Mouse (Mus musculus) telencephalon, adult 2 months (tissue): ENCODE data around the gene Rpl27.
"Not testable (repeated sequence)": the region's sequence is repeated elsewhere in the genome, so short reads cannot be mapped to it uniquely, and the experiment has no call there.

Source experiments
- DNase-seq: peaks from one replicate; pipeline ENCODE4 v3.0.0-alpha.2; 2011; ENCODE audit warnings: low read depth, low spot score

Gene Rpl27

DNA sequence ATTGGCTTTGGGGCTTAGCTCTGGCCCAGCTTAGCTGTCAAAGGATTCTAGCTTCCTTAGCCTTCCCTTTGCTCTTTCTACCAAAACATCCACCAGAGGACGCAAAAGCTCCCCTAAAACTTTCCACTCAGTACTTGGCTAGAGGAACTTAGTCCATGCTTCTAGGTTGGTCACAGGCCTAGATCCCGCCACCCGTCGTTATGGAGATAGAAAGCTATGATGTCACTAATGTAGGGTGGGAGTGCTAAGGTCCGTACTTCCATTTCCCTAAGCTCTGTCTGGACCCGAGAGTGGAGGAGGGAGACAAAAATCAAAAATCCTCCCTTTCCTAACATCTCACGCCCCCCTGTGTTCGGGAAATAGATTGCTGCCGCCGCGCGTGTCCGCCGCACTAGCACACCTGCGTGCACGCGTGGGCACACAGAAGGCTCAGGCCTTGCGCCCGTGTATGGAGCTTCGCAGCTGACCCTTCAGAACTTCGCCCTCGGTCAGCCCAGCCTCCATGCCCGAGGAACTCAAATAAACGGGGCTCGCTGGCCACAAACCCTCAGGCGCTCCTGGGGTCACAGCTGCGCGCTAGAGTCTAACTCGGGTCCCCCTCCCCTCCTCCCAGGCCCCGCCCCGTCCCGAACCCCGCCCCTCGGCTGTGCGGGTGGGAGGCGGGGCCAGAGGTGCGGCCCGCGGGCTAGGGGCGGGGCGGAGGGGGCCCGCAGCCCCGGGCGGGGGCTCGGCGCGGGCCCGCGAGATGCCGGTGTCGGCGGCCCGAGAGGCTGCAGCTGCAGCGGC is 25.6 kb downstream of the Rpl27 start:
- DNase-seq, result peak; percentile 75

DNA sequence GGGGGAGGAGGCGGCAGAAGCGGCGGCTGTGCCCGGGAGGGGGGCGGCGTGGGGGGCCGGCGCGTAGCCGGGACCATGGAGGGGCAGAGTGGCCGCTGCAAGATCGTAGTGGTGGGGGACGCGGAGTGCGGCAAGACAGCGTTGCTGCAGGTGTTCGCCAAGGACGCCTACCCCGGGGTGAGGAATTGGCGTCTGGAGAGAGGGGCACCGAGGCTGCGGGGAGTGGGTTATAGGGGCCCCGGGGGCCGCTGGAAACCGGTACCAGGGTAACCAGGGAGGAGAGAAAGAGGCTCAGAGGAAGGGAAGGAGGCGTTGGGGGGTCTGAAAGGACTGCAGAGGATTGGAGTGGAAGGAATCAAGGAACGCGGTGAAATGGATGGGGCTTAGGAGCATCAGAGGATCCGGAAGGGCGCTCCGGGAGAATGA is 26.2 kb downstream of the Rpl27 start:
- DNase-seq, result no peak

GRCm38 (mm10) chr11:101468731-101469130 is 26.6 kb downstream of the Rpl27 start:
- no peak for DNase-seq

GRCm38 (mm10) chr11:101469155-101469554 is 27.1 kb downstream of the Rpl27 start:
- DNase-seq, result no peak

GRCm38 (mm10) chr11:101470206-101470605 is 28.1 kb downstream of the Rpl27 start:
- no peak for DNase-seq

- DNase-seq, result no peak
Measured at GRCm38 (mm10) chr11:101471926-101472325, 29.8 kb downstream of the Rpl27 start.

DNA sequence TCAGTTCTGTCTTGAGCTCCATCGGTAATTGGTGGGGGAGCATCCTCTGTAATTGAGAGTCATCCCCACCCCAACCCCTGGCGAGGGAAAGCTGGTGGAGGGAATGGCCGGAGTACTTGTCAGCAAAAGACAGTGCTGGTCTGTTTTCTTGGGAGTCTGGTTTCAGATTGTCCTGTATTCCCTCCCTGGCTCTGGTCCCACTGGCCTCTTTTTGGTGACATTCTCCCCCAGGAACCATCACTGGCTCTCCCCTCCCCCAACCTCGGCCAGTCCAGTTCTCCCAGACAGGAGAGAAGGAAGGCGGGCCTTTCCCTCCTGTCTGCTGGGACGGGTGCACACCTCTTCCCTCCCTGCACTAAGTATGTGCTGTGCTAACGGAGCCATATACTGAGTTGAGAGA is 30.2 kb downstream of the Rpl27 start:
- DNase-seq, result no peak

- not testable (repeated sequence) for DNase-seq
Measured at GRCm38 (mm10) chr11:101473686-101474085, 31.6 kb downstream of the Rpl27 start.

- no peak for DNase-seq
Measured at GRCm38 (mm10) chr11:101474298-101474697, 32.2 kb downstream of the Rpl27 start.

GRCm38 (mm10) chr11:101476361-101476760 is 34.3 kb downstream of the Rpl27 start:
- DNase-seq, result not testable (repeated sequence)

GRCm38 (mm10) chr11:101477194-101477551 is 35.1 kb downstream of the Rpl27 start:
- DNase-seq, result no peak

DNA sequence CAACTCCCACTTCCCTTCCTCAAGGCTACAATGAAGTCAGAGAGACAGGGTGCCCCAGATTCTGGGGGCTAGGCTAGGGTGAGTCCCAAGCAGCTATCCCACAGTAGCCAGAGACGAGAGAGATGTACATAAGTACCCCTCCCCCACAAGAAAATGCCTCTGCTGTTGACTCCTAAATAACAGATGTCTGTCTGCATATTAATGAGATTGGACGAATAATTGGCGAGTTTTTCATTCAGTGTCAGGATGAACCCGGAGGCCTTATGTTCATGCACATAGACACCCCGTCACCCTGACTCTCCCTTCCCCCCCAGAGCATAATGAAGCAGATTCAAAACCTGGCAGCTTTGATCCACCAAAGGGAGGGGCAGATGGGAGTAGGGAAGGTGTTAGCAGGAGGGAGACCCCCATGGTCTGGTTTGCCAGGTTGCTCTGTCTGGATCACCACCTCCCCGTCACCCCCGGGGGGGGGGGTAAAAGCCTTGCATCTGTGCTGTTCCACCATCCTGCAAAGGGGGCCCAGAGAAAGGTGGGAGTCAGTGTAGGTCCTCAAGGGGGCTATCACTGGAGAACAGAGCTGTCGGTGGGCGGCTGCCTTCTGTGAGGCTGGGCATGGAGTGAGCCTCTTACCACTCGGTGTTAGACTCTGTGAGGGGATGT is 35.6 kb downstream of the Rpl27 start:
- DNase-seq, result no peak

DNA sequence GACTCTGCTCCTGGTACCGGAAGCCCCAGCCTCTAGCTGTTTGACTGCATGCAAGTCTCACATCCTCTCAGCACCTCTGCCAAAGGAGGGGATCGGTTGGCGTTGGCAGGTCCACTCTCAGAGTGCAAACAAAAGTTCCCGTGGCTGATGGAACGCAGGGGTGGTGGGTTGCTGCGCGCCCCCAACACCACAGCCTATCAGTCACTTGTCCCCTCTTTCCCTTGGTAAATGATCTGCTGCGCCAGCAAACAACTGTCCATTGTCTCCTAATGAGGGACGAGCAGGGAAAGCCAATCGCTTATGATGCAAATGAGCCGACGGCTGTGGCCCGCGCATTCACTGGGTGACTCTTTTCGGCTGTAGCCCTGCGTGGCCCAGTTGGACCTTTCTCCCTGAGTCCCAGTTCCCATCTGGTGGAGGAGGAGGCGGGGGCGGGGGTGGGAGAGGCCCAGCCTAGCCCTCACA is 37.1 kb downstream of the Rpl27 start:
- DNase-seq, result no peak

DNA sequence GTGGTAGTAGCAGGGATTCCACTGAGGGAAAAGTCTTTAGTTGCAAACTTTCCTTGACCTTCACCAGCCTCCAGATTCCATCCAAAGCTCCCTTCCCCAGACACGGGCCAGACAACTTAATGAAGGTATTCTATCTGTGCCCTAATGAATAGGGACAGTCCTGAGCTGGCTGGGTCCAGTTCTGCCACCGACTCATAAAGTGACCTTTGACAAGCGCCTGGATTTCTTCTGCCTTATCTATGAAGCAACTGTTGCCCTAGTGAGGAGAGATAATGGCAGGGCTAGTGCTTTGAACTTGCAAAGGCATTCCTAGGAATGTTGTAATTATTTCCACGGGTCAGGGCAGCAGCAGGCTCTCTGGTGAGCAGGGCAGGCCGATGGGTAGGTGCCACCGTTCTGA is 38.8 kb downstream of the Rpl27 start:
- no peak for DNase-seq

DNA sequence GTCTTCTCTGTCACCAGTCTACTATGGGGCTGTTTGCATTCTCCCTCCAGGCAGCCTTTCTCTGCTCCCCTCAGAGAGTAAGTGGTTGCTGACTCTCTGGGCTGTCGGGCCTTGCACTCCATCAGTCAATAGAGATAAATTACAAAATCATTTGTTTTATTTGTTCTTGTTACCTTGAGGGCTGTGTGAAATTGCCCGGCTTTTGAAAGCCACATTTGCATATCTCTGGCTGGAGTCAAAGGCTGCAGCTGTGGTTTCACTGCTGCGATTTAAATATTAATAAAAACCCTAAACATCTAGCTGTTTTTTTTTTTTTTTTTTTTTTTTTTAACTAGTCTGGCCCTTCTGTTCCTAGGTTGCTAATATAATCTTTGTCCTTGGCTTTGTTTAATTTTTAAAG is 41.7 kb downstream of the Rpl27 start:
- DNase-seq, result no peak

GRCm38 (mm10) chr11:101484245-101484644 is 42.1 kb downstream of the Rpl27 start:
- DNase-seq, result no peak

DNA sequence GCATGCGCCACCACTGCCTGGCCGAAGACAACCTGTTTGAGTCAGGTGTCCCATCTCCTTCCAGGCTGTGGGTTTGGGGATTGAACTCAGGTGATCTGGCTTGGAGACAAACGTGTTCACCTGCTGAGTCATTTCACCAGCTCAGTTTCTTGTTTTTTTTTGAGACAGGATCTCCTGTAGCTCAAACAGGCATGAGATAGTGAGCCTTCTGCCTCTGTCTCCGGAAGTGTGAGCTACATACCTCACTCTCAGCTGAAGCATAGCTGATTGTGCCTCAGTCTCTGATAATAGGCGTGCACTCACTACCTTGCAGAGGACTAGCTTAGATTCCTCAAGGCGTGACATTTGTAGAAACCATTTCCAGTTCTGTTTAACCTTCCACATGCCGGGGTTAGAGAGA is 42.7 kb downstream of the Rpl27 start:
- no peak for DNase-seq

DNA sequence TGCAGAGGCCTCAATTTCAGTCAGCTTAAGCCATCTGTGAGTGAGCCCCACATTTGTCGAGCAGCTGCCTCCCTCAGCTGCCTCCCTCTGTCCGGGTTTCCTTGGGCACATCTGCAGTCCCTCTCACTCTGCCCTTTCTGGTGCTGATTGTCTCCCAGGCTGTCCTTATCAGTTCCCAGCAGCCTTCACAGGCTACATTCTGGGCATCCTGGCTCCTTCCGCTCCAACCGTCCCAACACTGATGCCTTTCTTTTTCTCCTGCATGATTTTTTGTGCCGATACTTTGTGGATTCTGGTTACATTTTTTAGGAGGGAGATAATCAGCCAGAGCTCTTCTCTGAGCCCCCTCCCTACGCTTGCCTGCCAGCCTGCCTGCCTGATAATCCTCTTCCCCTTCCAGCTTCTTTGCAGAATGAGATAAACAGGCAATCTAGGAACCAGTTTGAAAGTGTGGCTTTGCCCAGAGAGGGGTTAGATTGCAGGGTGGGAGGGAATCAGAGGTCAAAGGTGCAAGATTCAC is 43.5 kb downstream of the Rpl27 start:
- no peak for DNase-seq

GRCm38 (mm10) chr11:101486126-101486525 is 44.0 kb downstream of the Rpl27 start:
- DNase-seq, result no peak
